Mouse (Mus musculus) kidney, adult 2 months (tissue): ENCODE results near the gene Aebp1.

Source experiments
- CTCF ChIP-seq: fragments of 200-500 bp; conservative IDR thresholded peaks from 2 replicates; pipeline ENCODE4 v1.5.1; 2011; ENCODE audit warnings: low read depth, mild to moderate bottlenecking, control low read depth, low read length, moderate library complexity, mixed read lengths; ENCODE audit not compliant: insufficient read depth, insufficient read length
- POLR2A ChIP-seq: fragments of 200-500 bp; IDR thresholded peaks from one replicate; pipeline ENCODE4 v1.6.1; 2011; ENCODE audit warnings: low read depth, low read length, control low read depth

GRCm38 (mm10) chr11:5819223-5819622 is 42.5 kb upstream of the Aebp1 start:
- TF ChIP-seq POLR2A (no peak), CTCF (no peak)
